Mouse (Mus musculus) lung, adult 2 months (tissue): ENCODE measurements around the gene Rcor2. TPM values are rescaled to one million over a fixed set of nuclear protein-coding genes. Genes with fewer than 3 reads are reported as not detected.

Experiments
- DNase-seq: peaks from one replicate; pipeline ENCODE4 v3.0.0; 2022
- H3K4me1 ChIP-seq: fragments of 200-500 bp; 2 replicates; pipeline ENCODE4 v1.6.1; 2011; ENCODE audit warnings: low read length; ENCODE audit not compliant: control insufficient read depth, insufficient read depth
- H3K4me3 ChIP-seq: fragments of 200-500 bp; replicated peaks from 2 replicates; pipeline ENCODE3; 2011; ENCODE audit warnings: low read depth, mild to moderate bottlenecking, control low read depth, low read length; ENCODE audit errors: extremely low read depth
- CTCF ChIP-seq: fragments of 200-500 bp; IDR thresholded peaks from 2 replicates; pipeline ENCODE4 v1.5.1; 2011; ENCODE audit warnings: mild to moderate bottlenecking, low read length, control low read depth; ENCODE audit not compliant: insufficient read depth
- POLR2A ChIP-seq: fragments of 200-500 bp; IDR thresholded peaks from 2 replicates; pipeline ENCODE4 v1.6.1; 2011; ENCODE audit warnings: low read depth, mild to moderate bottlenecking, control low read depth, low read length, borderline replicate concordance; ENCODE audit errors: extremely low read depth
- WGBS: fragments of 180-500 bp; shearing (Covaris S2); methylation state at CpG from one replicate; pipeline ENCODE4 v1.1.7; 2018; 5-methylcytosine and 5-hydroxymethylcytosine counted together
- polyA plus RNA-seq: library from polyadenylated mRNA; depleted of rRNA; stranded (reverse); fragments of >200 nt; gene quantifications from 2 replicates; pipeline ENCODE4 v1.2.3, GENCODE M21; 2012

The Rcor2 gene
- polyA plus RNA-seq, 1 experiment: 1.7 TPM

DNA sequence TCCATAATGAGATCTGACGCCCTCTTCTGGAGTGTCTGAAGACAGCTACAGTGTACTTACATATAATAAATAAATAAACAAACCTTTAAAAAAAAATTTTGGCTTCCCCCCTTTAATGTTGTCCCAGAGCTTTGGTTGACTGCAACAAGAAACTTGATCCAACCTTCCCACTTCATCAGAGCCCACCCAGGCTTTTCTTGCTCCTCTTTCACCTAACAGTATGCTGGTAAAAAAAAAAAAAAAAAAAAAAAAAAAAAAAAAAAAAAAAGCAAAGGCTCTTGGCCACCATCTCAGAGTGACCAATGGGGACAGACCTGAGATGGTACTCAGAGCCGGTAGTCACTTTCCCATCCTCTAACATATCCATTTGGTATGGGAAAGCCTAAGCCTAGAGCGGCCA is 21.2 kb downstream of the Rcor2 start:
- WGBS: 78% methylated on average over 3 of the region's 3 CpGs
- Histone ChIP-seq H3K4me1 (peaks cover 4% of the 10 kb centered on the region; the same call in 1 of the 2 replicates), H3K4me3 (no peak overlapping the region)
- no peak for DNase-seq
- TF ChIP-seq CTCF: no peak
- no peak for TF ChIP-seq POLR2A

DNA sequence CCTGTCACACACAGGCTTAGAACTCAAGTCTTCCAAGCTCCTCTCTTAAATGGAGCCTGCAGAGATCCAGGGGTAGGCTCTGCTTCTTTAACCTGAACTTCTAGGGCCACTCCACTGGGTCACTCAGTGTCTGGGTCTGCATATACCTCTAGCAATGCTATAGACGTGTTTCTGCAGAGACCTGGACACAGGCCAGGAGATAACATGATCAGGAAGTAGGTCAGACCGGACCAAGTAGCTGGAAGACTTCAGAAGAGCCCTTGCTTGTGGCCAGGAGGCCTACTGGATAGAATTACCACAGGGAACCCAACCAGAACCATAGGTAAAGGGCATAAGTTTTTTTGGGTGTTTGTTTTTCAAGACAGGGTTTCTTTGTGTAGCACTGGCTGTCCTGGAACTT is 22.6 kb downstream of the Rcor2 start:
- 10% methylated on average over 2 of the region's 2 CpGs for WGBS
- Histone ChIP-seq H3K4me1 (peaks cover 4% of the 10 kb centered on the region; the same call in 1 of the 2 replicates), H3K4me3 (no peak overlapping the region)
- DNase-seq: no peak
- no peak for TF ChIP-seq POLR2A

DNA sequence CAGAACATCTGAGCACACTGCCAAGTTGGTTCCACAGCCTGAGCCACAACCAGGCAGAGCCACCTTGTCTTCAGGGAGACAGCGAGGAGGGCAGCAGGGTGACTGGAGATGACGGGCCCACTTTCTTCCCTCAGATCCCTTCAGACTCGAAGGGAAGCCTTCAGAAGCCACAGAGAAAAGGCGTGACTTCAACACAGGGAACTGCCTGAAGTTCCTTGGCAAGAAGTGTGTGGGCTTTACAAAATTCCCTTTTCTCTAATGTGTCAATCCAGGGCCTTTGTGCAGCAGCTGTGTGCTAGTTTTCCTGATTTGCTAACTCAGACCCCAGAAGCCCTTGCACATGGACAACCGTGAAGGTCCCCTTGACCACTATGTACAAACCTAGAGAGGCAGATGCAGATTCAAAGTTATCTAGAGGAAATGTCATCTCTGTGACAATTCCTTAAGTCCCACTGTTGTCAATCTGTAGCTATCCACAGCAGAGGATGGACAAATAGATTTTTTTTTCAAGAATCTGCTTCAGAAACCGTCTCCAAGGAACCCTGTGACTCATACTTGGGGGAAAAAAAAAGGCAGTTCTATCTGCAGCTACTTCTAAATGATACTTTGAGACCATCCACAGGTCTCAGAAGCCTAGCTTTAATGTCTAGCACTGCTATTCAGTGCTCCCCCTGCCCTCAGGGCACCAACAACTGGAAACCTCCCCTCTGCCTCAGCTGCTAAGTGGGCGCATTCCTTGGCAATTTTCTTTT is 25.0 kb downstream of the Rcor2 start:
- DNase-seq: no peak
- WGBS: 74% methylated on average over 7 of the region's 7 CpGs
- Histone ChIP-seq H3K4me1 (peaks cover 12% of the 10 kb centered on the region), H3K4me3 (no peak overlapping the region)
- TF ChIP-seq CTCF (no peak), POLR2A (no peak)

GRCm38 (mm10) chr19:7294098-7294876 is 27.2 kb downstream of the Rcor2 start:
- DNase-seq: no peak
- WGBS: 44% methylated on average over 8 of the region's 8 CpGs
- TF ChIP-seq POLR2A: no peak
- Histone ChIP-seq H3K4me1 (peaks cover 12% of the 10 kb centered on the region), H3K4me3 (no peak overlapping the region)

- Histone ChIP-seq H3K4me3 (peak overlapping the region; percentile 56), H3K4me1 (peaks cover 12% of the 10 kb centered on the region)
- WGBS: 24% methylated on average over 15 of the region's 15 CpGs
- TF ChIP-seq POLR2A: peak; percentile 16; the same call in 1 of the 2 replicates
- TF ChIP-seq CTCF: no peak
- DNase-seq: peak; percentile 68
These were observed 28.0 kb downstream of the Rcor2 start for GRCm38 (mm10) chr19:7295071-7295658.

- TF ChIP-seq POLR2A (no peak), CTCF (no peak)
- Histone ChIP-seq H3K4me1 (peaks cover 12% of the 10 kb centered on the region), H3K4me3 (no peak overlapping the region)
- whole genome bisulfite sequencing: 82% methylated on average over 4 of the region's 4 CpGs
- no peak for DNase-seq
These were observed 28.8 kb downstream of the Rcor2 start for GRCm38 (mm10) chr19:7295959-7296358.

GRCm38 (mm10) chr19:7299052-7299451 is 31.9 kb downstream of the Rcor2 start:
- Histone ChIP-seq H3K4me3 (no peak overlapping the region), H3K4me1 (peaks cover 17% of the 10 kb centered on the region)
- TF ChIP-seq CTCF: no peak
- no peak for TF ChIP-seq POLR2A
- no peak for DNase-seq

GRCm38 (mm10) chr19:7300078-7300477 is 33.0 kb downstream of the Rcor2 start:
- 91% methylated on average over 1 of the region's 1 CpGs for WGBS
- no peak for TF ChIP-seq CTCF
- no peak for TF ChIP-seq POLR2A
- Histone ChIP-seq H3K4me3 (no peak overlapping the region), H3K4me1 (peaks cover 17% of the 10 kb centered on the region)
- DNase-seq: no peak

GRCm38 (mm10) chr19:7301647-7302492 is 34.7 kb downstream of the Rcor2 start:
- Histone ChIP-seq H3K4me3 (no peak overlapping the region), H3K4me1 (peaks cover 16% of the 10 kb centered on the region; the same call in 1 of the 2 replicates)
- DNase-seq: no peak
- no peak for TF ChIP-seq POLR2A
- no peak for TF ChIP-seq CTCF
- 40% methylated on average over 7 of the region's 7 CpGs for WGBS
